Mouse (Mus musculus): ENCODE results near the gene Rps26. TPM values are rescaled to one million over a fixed set of nuclear protein-coding genes. Genes with fewer than 3 reads are reported as not detected.
A peak's percentile ranks its signal among the peaks of the same experiment; 100 is the strongest.

Rps26 gene
- polyA plus RNA-seq, 1 experiment: 530 TPM

DNA sequence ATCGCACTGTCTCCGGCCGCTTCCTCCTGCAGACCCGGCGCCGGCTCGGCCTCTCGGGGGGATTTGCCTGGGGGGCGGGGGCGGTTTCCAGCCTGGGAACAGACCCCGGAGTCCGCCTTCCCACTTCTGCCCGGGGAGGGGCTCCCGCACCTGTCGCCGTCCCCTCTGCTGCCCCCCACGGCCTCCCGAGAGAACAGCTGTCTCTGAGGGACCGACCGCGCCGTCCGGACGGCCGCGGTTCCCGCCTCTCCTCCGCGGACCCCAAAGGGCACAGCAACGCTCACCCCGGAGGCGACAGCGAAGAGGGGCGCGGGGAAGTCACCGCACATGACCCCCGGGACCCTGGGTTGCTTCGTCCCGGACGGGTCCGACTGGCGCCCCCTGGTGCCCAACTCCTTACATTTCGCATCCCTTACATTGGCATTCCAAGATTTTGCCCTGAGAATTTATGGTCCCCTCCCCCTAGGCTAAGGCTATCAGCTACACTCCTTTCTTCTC is 36.3 kb downstream of the Rps26 start:
- no peak for TF ChIP-seq POLR2A (IDR thresholded peaks at IDR 0.05; ENCODE audit: borderline replicate concordance, extremely low read depth, low read depth, low read length)
- peak; percentile 58; the same call in 1 of the 2 replicates for TF ChIP-seq CTCF (IDR thresholded peaks at IDR 0.05; ENCODE audit: insufficient read depth, low read length)
- Histone ChIP-seq H3K4me3 (replicated peaks; ENCODE audit: extremely low read depth, low read depth, low read length) (peak overlapping the region; percentile 78), H3K4me1 (ENCODE audit: control insufficient read depth, insufficient read depth, low read length) (no peaks in the 10 kb centered on the region)
- peak; percentile 75 for DNase-seq
- under 1% methylated on average over 43 of the region's 43 CpGs for WGBS

- WGBS: under 1% methylated on average over 33 of the region's 43 CpGs
- TF ChIP-seq POLR2A (IDR thresholded peaks at IDR 0.05; ENCODE audit: borderline replicate concordance, extremely low read depth, low read depth, low read length) (peak; percentile 13; the same call in 1 of the 2 replicates), CTCF (IDR thresholded peaks at IDR 0.05; ENCODE audit: insufficient read depth, low read length) (no peak)
- DNase-seq: peak; percentile 85
These were observed 36.9 kb downstream of the Rps26 start, which contains the start of gene Erbb3 for GRCm38 (mm10) chr10:128589464-128590192. TSS of gene Erbb3 (minus strand) at chr10:128589652.

DNA sequence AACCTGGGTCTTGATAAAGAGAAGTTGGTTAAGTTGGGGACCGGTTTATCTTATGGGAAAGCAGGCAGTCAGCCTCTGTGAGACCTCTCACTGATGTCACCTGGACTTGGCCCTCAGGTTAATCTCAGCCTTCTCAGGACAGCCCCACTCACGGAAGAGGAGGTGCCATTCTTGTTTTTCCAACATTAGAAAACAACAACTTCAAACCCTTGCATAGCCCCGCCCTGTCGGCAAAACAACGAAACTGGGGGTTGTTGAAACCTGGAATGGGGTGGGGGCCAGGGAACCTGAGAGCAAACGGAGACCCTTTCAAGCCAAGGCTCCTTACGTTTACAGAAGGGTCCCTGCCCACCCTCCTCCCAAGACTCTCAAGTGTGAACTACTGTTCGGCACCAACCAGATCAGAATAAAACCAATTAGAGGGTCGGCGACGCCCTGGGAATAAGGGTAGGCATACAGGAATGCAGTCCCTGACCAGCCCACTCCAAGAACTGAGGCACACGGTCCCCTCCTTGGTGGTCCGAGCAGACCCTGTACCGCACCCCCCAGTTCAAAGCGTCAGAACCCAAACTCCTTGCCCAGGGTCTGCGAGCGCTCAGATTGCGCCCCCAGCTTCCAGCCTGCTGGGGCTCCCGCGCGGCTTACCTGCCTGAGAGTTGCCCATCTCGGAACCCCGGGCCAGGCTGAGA is 37.6 kb downstream of the Rps26 start:
- 5% methylated on average over 23 of the region's 23 CpGs for WGBS
- DNase-seq: peak; percentile 49
- Histone ChIP-seq H3K4me1 (ENCODE audit: control insufficient read depth, insufficient read depth, low read length) (peaks cover 2% of the 10 kb centered on the region; the same call in 1 of the 2 replicates), H3K4me3 (replicated peaks; ENCODE audit: extremely low read depth, low read depth, low read length) (peak overlapping the region; percentile 78)
- TF ChIP-seq CTCF (IDR thresholded peaks at IDR 0.05; ENCODE audit: insufficient read depth, low read length) (no peak), POLR2A (IDR thresholded peaks at IDR 0.05; ENCODE audit: borderline replicate concordance, extremely low read depth, low read depth, low read length) (0 out of 2 replicates have a peak, but pooled peaks have one; percentile 7)

More at GRCm38 (mm10) chr10:128589464-128590192, 36.9 kb downstream of the Rps26 start, which contains the start of gene Erbb3:
- Histone ChIP-seq H3K4me3 (replicated peaks; ENCODE audit: extremely low read depth, low read depth, low read length) (peak within 1 kb of the TSS; percentile 78), H3K4me1 (ENCODE audit: control insufficient read depth, insufficient read depth, low read length) (no peaks in the 10 kb centered on the region)

DNA sequence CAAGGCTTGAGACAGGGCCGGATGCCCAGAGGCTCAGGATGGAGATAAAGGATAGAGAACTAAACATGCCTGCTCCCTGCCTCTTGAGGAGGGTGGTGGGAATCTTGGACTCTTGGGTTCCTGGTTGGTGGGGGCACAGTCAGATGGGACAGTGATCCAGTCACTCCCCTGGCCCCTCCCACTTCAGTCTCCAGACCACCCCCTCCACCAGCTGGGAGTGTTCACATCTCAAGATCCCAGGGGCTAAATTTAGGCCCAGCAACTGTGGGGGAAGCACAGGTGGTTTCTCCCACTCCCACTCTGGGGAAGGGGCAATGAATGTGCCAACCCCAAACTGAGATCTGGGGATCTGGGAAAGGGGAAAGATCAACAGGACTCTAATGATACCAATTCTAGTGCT is 38.4 kb downstream of the Rps26 start:
- 52% methylated on average over 1 of the region's 1 CpGs for WGBS
- Histone ChIP-seq H3K4me1 (ENCODE audit: control insufficient read depth, insufficient read depth, low read length) (peaks cover 3% of the 10 kb centered on the region; the same call in 1 of the 2 replicates), H3K4me3 (replicated peaks; ENCODE audit: extremely low read depth, low read depth, low read length) (peak overlapping the region; percentile 13)
- no peak for DNase-seq
- TF ChIP-seq POLR2A (IDR thresholded peaks at IDR 0.05; ENCODE audit: borderline replicate concordance, extremely low read depth, low read depth, low read length) (no peak), CTCF (IDR thresholded peaks at IDR 0.05; ENCODE audit: insufficient read depth, low read length) (no peak)

DNA sequence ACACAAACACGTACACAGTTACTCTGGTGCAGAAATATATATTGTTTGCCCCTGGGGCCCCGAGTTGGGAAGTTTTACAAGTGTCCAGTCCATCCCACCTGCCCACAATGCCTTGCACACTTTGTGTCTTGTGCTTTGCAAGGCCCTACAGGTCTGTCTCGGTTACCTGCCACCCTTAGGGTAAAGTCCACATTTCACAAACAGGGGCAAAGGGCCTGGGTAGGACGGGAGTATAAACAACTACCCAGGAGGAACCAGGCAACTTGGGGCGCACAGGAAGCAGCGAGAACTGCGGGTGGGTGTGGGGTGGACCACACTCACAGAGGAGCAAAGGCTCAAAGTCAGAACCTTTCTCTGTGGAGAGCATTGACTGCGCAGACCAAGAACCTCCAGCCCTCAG is 38.9 kb downstream of the Rps26 start:
- 47% methylated on average over 8 of the region's 8 CpGs for WGBS
- H3K4me1 ChIP-seq (ENCODE audit: control insufficient read depth, insufficient read depth, low read length): peaks cover 3% of the 10 kb centered on the region; the same call in 1 of the 2 replicates
- peak overlapping the region; percentile 4 for H3K4me3 ChIP-seq (replicated peaks; ENCODE audit: extremely low read depth, low read depth, low read length)
- no peak for DNase-seq
- TF ChIP-seq CTCF (IDR thresholded peaks at IDR 0.05; ENCODE audit: insufficient read depth, low read length) (no peak), POLR2A (IDR thresholded peaks at IDR 0.05; ENCODE audit: borderline replicate concordance, extremely low read depth, low read depth, low read length) (no peak)

GRCm38 (mm10) chr10:128587120-128587519 is 39.4 kb downstream of the Rps26 start:
- no peak overlapping the region for H3K4me3 ChIP-seq (replicated peaks; ENCODE audit: extremely low read depth, low read depth, low read length)
- TF ChIP-seq POLR2A (IDR thresholded peaks at IDR 0.05; ENCODE audit: borderline replicate concordance, extremely low read depth, low read depth, low read length) (no peak), CTCF (IDR thresholded peaks at IDR 0.05; ENCODE audit: insufficient read depth, low read length) (no peak)
- 46% methylated on average over 4 of the region's 4 CpGs for WGBS
- peaks cover 3% of the 10 kb centered on the region; the same call in 1 of the 2 replicates for H3K4me1 ChIP-seq (ENCODE audit: control insufficient read depth, insufficient read depth, low read length)
- no peak for DNase-seq

DNA sequence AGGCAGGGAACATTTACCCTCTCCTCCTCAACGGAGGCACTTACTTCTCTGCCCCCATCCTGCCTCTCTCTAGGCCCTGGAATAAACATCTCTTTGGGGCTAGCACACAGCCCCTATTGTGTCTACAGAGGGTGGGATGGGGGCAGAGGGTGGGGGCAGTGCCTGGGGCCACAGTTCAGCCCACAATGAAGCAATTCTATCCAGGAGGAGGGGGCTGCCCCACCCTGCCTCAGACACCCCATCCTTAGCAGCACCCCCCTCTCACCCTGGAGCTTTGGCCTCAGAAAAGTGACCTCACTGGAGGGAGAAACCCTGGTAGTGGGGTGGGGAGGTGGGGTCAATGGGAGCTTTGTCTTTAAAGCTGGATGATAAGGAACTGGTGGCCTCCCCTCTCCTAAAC is 40.0 kb downstream of the Rps26 start:
- H3K4me1 ChIP-seq (ENCODE audit: control insufficient read depth, insufficient read depth, low read length): peaks cover 3% of the 10 kb centered on the region; the same call in 1 of the 2 replicates
- no peak overlapping the region for H3K4me3 ChIP-seq (replicated peaks; ENCODE audit: extremely low read depth, low read depth, low read length)
- TF ChIP-seq CTCF (IDR thresholded peaks at IDR 0.05; ENCODE audit: insufficient read depth, low read length): no peak
- no peak for TF ChIP-seq POLR2A (IDR thresholded peaks at IDR 0.05; ENCODE audit: borderline replicate concordance, extremely low read depth, low read depth, low read length)
- DNase-seq: no peak
- WGBS: 13% methylated on average over 1 of the region's 1 CpGs

- peaks cover 3% of the 10 kb centered on the region; the same call in 1 of the 2 replicates for H3K4me1 ChIP-seq (ENCODE audit: control insufficient read depth, insufficient read depth, low read length)
- peak; percentile 69 for DNase-seq
- 20% methylated on average over 4 of the region's 4 CpGs for WGBS
- H3K4me3 ChIP-seq (replicated peaks; ENCODE audit: extremely low read depth, low read depth, low read length): no peak overlapping the region
- no peak for TF ChIP-seq POLR2A (IDR thresholded peaks at IDR 0.05; ENCODE audit: borderline replicate concordance, extremely low read depth, low read depth, low read length)
- no peak for TF ChIP-seq CTCF (IDR thresholded peaks at IDR 0.05; ENCODE audit: insufficient read depth, low read length)
These were observed 42.2 kb downstream of the Rps26 start for GRCm38 (mm10) chr10:128584386-128584785.

DNA sequence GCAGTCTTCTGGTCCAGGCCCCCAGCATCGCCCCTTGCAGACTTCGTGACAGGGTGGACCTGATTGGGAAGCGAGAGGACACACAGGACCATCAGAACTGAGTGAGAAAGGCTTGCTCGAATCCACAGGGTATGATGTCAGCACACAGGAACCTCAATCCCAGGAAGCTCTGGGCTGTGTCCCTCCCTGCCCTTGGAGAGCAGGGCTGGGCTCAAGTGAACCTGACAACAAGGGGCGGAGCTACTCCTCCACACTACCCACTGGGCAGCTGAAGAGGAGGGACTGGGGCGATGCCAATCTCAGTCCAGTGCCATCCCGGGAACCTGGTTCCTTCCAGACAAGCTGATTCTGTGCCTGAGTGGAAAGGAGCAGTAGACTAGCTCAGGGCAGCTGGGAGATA is 42.9 kb downstream of the Rps26 start:
- peak; percentile 75 for DNase-seq
- WGBS: 21% methylated on average over 7 of the region's 7 CpGs
- TF ChIP-seq CTCF (IDR thresholded peaks at IDR 0.05; ENCODE audit: insufficient read depth, low read length): no peak
- TF ChIP-seq POLR2A (IDR thresholded peaks at IDR 0.05; ENCODE audit: borderline replicate concordance, extremely low read depth, low read depth, low read length): peak; percentile 41; the same call in 1 of the 2 replicates
- Histone ChIP-seq H3K4me1 (ENCODE audit: control insufficient read depth, insufficient read depth, low read length) (peaks cover 3% of the 10 kb centered on the region; the same call in 1 of the 2 replicates), H3K4me3 (replicated peaks; ENCODE audit: extremely low read depth, low read depth, low read length) (no peak overlapping the region)

Measured in lung, adult 2 months (tissue).